Mouse (Mus musculus) heart, postnatal 0 days (tissue): ENCODE measurements around the gene Hoxa6.

Source experiments
- CTCF ChIP-seq: IDR thresholded peaks from 2 replicates; pipeline ENCODE4 v1.5.1; 2016; ENCODE audit warnings: antibody characterized with exemption, control low read depth, low read depth
- EP300 ChIP-seq: IDR thresholded peaks from 2 replicates; pipeline ENCODE4 v1.6.1; 2016; ENCODE audit warnings: antibody characterized with exemption, low read depth

DNA sequence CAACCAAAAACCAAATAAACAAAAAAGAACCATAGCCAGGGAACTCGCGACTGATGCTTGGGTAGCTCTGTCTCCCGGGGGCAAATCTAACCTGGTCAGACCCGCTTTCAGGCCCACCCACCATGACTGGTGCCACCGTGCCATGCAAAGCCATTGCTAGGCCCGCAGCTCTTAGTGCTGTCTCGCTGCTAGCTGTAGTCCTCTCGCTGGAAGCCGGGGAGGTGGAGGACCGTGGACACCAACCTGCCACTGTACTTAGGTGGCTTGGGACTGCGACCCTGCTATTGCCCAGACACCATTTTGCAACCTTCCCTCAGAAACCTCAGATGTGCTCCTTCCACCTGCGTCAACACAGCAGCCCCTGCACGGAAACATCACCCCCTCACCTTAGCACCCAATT is 3.4 kb upstream of the Hoxa6 start:
- TF ChIP-seq CTCF (no peak), EP300 (no peak)
